Mouse (Mus musculus) c-Kit-positive CD71-positive TER-119-negative erythroid progenitor cells, embryonic 14.5 days (primary cell): Measurements from ENCODE around the gene Gse1.

Experiments
- DNase-seq: peaks from one replicate; pipeline ENCODE4 v3.0.0-alpha.2; 2013; ENCODE audit warnings: low read depth

The Gse1 gene

GRCm38 (mm10) chr8:120516182-120516755, 288.0 kb downstream of the Gse1 start:
- DNase-seq, result no peak

DNA sequence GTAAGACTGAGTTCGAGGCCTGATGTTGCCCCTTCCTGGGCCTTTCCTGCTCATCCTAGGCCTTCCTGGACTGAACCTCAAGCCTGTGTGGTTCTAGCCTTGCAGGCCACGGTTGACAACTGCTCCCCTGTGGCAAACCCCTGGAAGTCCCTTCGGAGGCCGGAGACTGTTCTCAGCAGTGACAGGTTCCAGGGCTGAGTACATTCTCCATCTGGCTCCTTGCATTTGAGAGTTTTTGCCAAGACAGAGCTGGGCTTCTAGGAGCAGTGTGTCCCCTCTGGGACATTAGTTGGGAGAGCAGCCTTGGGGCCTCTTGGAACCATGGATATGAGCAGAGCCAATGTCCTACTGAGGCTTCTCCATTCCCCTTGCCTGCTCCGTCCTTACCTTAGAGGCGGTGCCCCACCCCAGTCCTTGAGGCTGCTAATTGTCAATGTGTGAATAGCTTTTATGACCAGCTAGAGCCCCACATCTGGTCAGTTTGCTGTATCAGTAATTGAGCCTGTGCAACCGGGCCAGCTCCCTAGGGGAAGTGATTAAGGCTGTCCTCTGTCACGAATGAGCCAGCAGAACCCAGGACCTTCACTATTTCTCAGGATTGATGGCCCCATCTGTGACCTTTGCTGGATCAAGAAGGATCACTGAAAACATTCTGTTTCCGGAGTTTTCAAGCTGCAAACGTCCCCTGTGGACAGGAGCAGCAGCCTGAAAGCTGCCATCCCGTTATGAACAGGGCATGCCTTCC, 289.6 kb downstream of the Gse1 start:
- no peak for DNase-seq

DNA sequence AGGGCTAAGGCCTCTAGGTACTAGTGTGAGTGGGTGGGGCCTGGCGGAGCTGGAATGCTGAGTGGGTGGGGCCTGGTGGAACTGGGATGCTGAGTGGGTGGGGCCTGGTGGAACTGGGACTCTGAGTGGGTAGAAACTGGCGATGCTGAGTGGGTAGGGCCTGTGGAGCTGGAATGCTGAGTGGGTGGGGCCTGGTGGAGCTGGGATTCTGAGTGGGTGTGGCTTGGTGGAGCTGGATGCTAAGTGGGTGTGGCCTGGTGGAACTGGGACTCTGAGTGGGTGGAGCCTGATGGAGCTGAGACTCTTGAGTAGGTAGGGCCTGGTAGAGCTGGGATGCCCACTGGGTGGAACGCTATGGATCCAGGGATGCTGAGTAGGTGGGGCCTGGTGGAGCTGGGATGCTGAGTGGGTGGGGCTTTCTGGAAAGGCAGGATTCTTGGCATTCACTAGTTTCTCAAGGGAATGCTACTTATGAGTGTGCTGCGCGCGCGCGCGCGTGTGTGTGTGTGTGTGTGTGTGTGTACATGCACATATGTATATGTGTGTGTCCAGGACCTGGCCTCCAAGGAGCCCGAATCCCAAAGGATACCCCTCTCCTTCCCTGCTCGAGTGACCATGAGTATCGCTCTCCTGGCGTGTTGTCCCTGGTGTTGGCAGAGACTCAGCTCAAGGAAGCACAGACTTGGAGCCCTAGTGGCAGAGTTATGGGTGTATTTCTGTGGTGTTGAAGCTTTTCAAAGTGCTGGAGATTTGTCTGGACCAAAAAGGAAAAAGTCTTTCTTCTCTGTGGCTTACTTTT, 290.7 kb downstream of the Gse1 start:
- no peak for DNase-seq

GRCm38 (mm10) chr8:120520287-120520686, 292.0 kb downstream of the Gse1 start:
- no peak for DNase-seq

DNA sequence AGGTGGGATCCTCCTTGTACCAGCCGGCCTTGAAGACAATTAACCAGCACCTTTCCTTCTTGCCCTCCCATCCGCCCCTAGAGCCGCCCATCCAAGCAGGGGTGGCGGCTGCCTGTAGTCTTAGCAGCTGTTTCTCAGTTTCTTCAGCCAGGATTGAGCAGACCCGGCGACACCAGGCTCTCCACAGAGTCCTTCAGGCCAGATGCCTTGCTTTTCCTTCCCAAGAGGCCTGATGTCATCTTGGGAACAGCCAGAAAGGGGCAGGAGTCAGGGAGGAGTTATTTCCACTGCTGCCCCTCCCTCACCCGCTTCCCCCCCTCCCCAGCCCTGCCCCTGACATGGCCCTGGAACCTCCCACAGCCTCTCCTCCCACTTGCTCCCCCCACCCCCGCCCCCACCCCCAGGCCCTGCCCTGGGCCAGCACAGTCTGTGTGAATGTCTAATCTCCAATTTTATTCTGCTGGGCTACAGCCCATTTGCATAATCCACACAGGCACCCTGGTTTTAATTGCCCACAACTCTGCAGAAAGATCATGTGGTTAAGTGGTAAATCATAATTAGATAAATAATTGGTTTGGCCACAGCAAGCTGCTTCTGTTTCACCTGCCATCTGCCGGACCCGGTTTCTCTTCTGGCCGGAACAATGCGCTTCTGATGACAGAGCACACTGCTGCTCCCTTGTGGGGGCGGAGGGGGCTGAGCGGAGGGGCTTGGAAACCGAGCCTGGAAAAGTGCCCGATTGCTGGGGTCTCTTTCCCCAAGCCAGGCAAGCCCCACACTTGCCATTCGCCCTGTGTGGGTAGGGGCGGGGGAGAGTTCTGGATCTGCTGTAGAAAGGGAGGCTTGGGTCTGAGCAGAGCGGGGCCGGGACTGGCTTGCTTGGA, 292.7 kb downstream of the Gse1 start:
- DNase-seq, result no peak

GRCm38 (mm10) chr8:120521591-120521965, 293.3 kb downstream of the Gse1 start:
- no peak for DNase-seq

GRCm38 (mm10) chr8:120523641-120524040, 295.4 kb downstream of the Gse1 start:
- no peak for DNase-seq

DNA sequence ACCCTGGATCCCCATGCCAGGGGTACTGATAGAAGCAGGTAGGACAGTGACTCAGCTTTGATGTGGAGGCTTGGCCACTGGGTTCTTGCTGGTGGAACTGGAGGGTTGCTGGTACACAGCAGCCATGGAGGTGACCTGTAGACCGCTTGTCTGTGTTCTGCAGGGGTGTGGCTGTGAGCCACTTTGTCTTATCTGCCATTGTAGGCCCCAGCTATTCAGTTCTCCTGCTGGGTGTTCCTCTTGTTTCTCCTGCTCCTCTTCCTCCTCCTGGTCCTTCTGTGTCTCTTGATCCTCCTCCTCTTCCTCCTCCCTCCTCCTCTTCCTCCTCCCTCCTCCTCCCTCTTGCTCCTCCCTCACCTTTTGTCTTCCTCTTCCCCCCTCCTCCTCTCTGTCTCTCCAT, 296.9 kb downstream of the Gse1 start:
- no peak for DNase-seq

- DNase-seq, result no peak
These were observed 297.6 kb downstream of the Gse1 start for GRCm38 (mm10) chr8:120525832-120526231.

GRCm38 (mm10) chr8:120526577-120526976, 298.3 kb downstream of the Gse1 start:
- DNase-seq, result no peak

DNA sequence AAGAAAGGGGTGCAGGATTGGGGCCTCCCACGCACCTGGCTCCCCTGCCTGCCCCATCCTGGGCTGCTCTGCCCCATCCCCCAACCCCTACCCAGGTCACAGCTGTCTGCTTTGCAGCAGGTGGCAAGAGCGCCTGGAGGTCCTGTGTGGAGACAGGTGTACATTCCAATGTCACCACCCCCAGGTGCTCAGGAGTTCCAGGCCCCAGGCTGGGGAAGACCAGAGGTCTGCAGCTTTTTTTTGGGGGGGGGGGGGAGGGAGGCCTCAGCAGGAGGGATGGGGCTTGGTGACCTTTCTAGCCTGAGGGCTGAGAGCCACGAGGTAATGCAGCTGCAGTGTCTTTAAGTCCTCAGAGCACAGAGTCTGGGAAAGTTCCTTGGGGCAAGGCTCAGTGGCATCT, 300.1 kb downstream of the Gse1 start:
- no peak for DNase-seq

DNA sequence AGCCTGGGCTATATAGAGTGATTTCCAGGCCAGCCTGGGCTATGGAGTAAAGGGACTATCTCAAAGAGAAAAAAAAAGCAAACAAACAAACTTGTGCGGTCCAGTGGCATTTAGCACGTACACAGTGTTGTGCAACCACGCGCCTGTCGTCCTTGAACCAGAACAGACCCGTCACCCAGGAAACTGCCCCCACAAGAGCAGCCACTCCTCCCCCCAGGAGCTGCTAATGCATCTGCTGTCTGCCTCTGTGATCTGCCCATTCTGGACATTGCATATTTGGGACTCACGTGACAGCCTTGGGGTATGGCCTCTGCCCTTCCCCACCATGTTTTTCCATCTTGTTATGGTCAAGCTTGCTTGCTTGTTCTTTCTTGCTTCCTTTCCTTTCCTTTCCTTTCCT, 301.0 kb downstream of the Gse1 start:
- DNase-seq, result no peak

- no peak for DNase-seq
These were observed 302.8 kb downstream of the Gse1 start for GRCm38 (mm10) chr8:120530954-120531656.

- no peak for DNase-seq
These were observed 303.7 kb downstream of the Gse1 start for GRCm38 (mm10) chr8:120531775-120532516.

- DNase-seq, result no peak
These were observed 304.4 kb downstream of the Gse1 start for GRCm38 (mm10) chr8:120532517-120533215.

DNA sequence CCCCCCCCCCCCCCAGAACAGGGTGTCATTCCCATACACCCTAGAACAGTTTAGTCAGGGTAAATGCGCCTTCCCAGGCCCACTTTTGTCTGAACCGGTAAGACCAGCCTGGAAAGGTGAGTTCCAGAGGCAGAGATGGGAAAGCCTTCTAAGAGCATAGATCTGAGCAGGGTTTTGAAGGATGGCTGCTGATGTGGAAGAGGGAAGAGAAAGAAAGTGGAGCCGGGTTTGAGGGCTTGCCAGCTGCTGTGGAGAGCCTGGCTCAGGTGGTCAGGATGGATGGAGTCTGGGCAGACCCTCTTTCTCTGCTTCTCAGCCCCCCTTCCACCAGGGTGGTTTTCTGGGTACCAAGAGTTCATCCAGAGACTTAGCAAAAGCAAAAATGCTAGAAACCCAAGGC, 305.1 kb downstream of the Gse1 start:
- no peak for DNase-seq

GRCm38 (mm10) chr8:120534080-120534479, 305.8 kb downstream of the Gse1 start:
- no peak for DNase-seq

DNA sequence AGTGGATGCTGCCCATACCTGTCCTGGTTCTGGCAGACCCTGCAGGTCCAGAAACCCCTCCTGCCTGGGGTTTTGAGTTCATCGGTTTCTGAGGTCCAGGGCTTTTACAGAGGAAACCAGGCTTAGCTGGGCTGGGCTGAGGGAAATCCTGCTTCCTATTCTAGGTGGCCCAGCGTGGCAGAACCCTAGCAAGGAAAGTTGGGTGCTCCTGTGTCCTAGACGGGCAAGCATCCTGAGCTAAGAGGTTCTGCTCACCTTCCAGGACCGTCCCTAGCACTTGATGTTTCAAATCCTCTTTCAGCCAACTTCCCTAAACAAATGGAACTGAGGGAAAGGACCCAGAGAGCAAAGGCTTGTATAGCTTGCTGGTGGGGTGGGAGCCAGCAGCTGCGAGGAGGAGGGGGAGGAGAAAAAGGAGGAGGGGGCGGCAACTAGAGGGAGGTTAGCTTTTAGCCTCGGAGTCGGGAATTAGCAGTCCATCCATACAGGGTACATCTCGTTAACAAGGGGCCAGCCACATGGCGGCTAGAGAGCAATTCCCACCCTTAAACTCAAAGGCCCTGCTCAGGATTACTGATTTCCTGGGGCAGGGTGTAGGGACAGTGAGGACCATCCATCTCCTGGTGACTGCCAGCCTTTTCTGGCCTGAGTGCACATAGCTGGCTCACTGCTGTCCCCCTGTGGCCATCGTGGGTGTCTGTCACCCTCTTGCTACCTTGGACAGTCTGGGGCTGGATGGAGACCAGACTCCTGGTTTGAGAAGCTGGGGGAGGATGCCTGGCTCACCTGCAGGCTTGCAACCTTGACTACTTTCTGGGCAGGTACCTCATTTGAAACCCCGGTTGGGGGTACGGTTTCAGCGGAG, 306.5 kb downstream of the Gse1 start:
- peak; percentile 80 for DNase-seq
